In the genomic region with DNA sequence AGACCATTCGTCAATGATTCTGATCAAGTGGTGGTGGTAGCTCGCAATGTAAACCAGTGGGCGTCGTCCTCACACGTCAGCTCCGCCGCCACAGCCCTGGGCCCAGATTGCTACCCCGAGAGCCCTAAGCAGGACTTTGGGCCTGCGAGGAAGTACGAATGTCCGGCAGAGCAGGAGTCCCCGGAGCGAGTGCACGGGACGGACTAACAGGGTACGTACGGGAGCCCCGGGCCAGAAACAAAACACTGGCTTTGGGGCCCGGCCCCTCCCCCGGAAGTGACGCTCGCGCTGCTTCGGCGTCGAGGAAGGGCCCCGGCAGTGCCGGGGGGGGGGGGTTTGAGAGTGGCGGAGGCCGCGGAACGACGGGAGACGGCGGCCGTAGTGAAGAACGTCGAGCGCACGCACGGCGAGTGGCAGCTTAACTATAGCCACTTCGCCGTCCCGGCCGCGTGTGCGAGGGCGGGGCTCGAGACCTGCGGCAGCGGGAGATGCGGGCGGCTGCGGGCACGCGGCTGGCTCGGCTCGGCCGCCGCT, we compare ENCODE assay signal across 8 mouse cellular contexts. TPM values are rescaled to one million over a fixed set of nuclear protein-coding genes. Genes with fewer than 3 reads are reported as not detected.
A peak's percentile ranks its signal among the peaks of the same experiment; 100 is the strongest.
DNase-seq lines count a peak whose midpoint lies in the region; ATAC-seq and TF ChIP-seq lines count a peak whose summit lies in the region.

A gene (plus strand): TSS at position 326 of the 534 bp plus-strand sequence.

- peak; percentile 75 for TF ChIP-seq POLR2A in cortical plate, adult 2 months (IDR thresholded peaks at IDR 0.05; ENCODE audit: extremely low read depth, insufficient read depth, low read length)

- peak within 1 kb of the TSS; percentile 99 for H3K27ac ChIP-seq in cortical plate, adult 2 months (ENCODE audit: insufficient read depth, low read length)

- peak; percentile 95 for DNase-seq in gastrocnemius, postnatal 10 days
- peak; percentile 76 to 96 for DNase-seq in left cerebral cortex, postnatal 10 days (ENCODE audit: extremely low spot score in 1 of 2, low spot score in 2 of 2)
- peak; percentile 87 for DNase-seq in right cerebral cortex, postnatal 25 days
- DNase-seq in urinary bladder, postnatal 4 days (ENCODE audit: low spot score in 2 of 2): peak; percentile 87 to 89

- peak; percentile 30 for ATAC-seq in activated CD4-positive, CD25-positive, alpha-beta regulatory T cell, adult 4 months
- peak; percentile 44 for ATAC-seq in inflammation-experienced regulatory T-cells, adult 6 months
- peak; percentile 58 for ATAC-seq in megakaryocyte-erythroid progenitor cell, adult 5-6 weeks (replicated peaks; ENCODE audit: low FRiP score, low TSS enrichment, poor library complexity, severe bottlenecking)

- TF ChIP-seq CTCF in cortical plate, adult 2 months (IDR thresholded peaks at IDR 0.05; ENCODE audit: extremely low read depth, insufficient read depth, low read length): no peak

- H3K4me1 ChIP-seq in cortical plate, adult 2 months (ENCODE audit: control insufficient read depth, insufficient read depth, low read length): peaks cover 5% of the 10 kb centered on the region

- intact Hi-C loops in left cerebral cortex, postnatal 10 days (cut with DNase I): no loop called here

- peak within 1 kb of the TSS; percentile 81 for H3K4me3 ChIP-seq in cortical plate, adult 2 months (ENCODE audit: insufficient read depth, low read length)

RNA-seq across cellular contexts. Expression of the gene that starts here (rescaled TPM):
- polyA plus RNA-seq in activated CD4-positive, CD25-positive, alpha-beta regulatory T cell, adult 4 months (2017; shearing (Covaris generic)): 10 to 100 TPM; 62.3 to 71.4 TPM
- polyA plus RNA-seq in cortical plate, adult 2 months (2012; rRNA removed): 20.1 and 20.3 TPM in 2 replicates
- 10 to 100 TPM; 76.7 to 86.1 TPM for total RNA-seq in gastrocnemius, postnatal 10 days (2021)
- 10 to 100 TPM; 50.1 to 81.8 (median 79.3) TPM for polyA plus RNA-seq in inflammation-experienced regulatory T-cells, adult 6 months (2017; shearing (Covaris generic))
- 10 to 100 TPM; 51.9 to 61.5 TPM for total RNA-seq in left cerebral cortex, postnatal 10 days (2021)
- total RNA-seq in megakaryocyte-erythroid progenitor cell, adult 5-6 weeks (2014; fragmentation: Nextera tagmentation): 97.8 and 135 TPM in 2 replicates
- total RNA-seq in megakaryocyte-erythroid progenitor cell, adult 5-6 weeks (2017): 88.1 and 90.9 TPM in 2 replicates

Comparison
In these comparisons a context has a peak if more than half of its experiments do, and no peak if none do; other contexts are left out.
1. Peak in every context shown above with its lines: DNase-seq, ATAC-seq, H3K4me3 ChIP-seq and H3K27ac ChIP-seq.